Mouse (Mus musculus) adrenal gland, adult 8-10 months (tissue): Measurements from ENCODE around the gene Tango6. TPM values are rescaled to one million over a fixed set of nuclear protein-coding genes. Genes with fewer than 3 reads are reported as not detected.
"Not testable (repeated sequence)": the region's sequence is repeated elsewhere in the genome, so short reads cannot be mapped to it uniquely, and the experiment has no call there.

ENCODE experiments used
- DNase-seq: peaks from one replicate; pipeline ENCODE4 v3.0.0; 2022
- total RNA-seq, 4 experiments: library from RNA; stranded (reverse); gene quantifications; 2 replicates each; pipeline ENCODE4 v1.2.4; 2022

Tango6 gene
- total RNA-seq, 4 experiments from 2014 or later: 10.2 to 14.2 (median 12.4) TPM

DNA sequence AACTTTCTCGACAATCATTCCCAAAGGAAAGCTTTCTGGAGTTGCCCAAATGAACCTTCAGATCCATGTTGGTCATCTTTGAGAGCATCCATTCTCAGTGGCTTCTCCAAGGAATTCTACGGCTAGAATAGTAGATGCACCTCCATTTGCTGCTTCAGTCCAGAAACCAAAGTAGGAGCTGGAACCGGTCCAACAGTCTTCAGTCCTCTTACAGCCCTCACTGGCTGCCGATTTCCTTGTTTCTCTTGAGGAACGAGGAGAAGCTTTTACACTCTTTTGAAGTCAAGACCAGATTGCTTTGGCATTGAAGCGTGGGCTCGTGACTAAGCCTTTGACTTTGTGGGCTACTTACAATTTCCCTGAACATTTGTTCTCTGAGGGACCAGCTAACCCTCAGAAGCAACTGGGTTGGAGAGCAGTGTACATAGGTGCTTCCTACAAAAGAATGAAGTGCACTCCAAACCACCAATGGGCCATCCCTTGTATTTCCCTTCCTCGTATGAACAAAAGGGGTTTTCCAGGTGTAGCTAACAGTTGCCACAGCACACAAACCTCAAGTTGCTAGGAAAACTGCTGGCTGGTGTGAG lies 197.3 kb downstream of the Tango6 start:
- DNase-seq: no peak

GRCm38 (mm10) chr8:106884094-106884493 lies 201.2 kb downstream of the Tango6 start:
- DNase-seq: not testable (repeated sequence)

DNA sequence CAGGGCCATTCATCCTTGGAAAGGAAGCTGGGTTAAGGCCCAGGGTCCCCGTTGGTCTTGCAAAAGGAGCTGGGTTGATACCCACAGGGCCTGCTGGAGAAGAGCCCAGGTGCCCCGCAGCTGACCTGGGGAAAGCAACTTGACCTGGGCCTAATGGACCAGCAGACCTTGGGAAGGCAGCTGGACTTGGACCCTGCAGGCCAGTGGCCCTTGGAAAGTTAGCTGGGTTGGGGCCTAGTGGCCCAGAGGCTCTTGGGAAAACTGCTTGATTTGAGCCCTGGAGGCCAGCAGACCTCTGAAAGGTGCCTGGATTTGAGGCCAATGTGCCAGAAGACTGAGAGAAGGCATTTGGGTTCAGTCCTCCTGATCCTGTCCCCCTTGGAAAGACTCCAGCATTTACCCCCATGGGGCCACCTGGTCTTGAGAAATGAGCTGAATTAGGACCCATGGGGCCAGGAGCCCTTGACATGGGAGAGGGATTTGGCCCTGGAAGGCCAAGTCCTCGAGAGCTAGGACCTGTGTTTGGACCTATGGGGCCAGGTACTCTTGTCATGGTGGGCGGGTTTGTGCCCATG lies 202.0 kb downstream of the Tango6 start:
- DNase-seq: not testable (repeated sequence)

GRCm38 (mm10) chr8:106887336-106888189 lies 204.7 kb downstream of the Tango6 start:
- DNase-seq: peak; percentile 42

GRCm38 (mm10) chr8:106888803-106889202 lies 205.9 kb downstream of the Tango6 start:
- DNase-seq: no peak

GRCm38 (mm10) chr8:106892210-106892805 lies 209.4 kb downstream of the Tango6 start:
- DNase-seq: peak; percentile 24

GRCm38 (mm10) chr8:106892806-106893451 lies 210.1 kb downstream of the Tango6 start:
- DNase-seq: peak; percentile 25

DNA sequence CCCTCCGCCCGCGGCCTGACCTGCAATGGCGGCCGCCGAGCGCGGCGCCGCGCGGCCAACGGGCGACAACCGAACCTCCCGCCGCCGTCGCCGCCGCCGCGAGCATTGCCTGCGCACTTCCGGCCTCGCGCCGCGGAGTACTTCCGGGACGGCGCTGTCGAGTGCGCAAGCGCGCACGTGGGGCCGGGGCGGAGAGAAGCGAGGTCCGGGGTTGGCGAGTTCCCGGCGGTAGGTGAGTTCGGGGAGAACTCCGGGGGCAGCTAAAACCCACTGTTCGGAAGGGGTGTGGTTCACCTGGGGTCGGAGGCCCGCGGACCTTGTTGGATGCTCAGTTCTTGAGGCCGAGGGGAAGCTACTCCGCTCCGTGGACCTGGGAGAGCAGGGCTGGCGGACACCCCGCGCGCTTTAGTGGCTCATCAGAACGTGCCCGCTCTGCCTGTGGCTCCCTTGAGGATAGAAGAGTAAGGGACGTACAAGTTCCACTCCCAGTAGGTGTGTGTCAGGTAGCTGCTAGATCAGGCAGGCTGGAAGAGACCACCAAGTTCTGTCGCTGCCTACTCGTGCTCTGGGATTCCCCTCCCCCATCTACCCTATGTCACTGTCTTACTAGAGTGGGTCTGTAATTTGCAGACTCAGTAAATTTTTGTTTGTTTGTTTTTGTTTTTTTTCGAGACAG lies 210.8 kb downstream of the Tango6 start, which contains the start of gene Utp4:
Gene Utp4 (plus strand): TSS at position 156 of the 676 bp plus-strand sequence.
- DNase-seq: peak; percentile 75

DNA sequence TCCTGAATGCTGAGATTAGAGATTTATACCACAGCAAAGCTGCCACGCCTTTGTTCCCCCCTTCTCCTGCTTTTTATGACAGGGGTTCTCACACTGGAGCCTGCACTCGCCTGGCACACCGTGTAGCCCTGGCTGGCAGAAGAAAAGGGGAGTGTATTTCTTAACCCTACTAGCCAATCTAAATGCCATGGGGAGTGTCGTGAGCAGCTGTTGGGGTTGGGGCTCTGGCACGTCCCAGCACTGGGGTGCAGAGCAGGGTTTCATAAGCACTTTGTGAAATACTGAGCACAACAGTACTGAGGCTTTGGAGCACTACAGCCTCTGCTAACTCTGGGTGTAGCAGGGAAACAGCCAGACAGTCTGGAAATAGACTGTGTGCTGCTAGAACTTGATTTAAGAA lies 216.6 kb downstream of the Tango6 start:
- DNase-seq: no peak

Other genes with a start within 250 kb of the Tango6 start
- not detected for gene 6030452D12Rik, start 182.5 kb upstream of the Tango6 start, total RNA-seq
- under 1 TPM; 0.35 to 0.81 (median 0.55) TPM for gene Cdh3, start 172.2 kb upstream of the Tango6 start, total RNA-seq
- gene Gm10073, start 109.6 kb upstream of the Tango6 start, total RNA-seq: 100 to 1,000 TPM; 129 to 165 (median 142) TPM
- gene Cdh1, start 79.7 kb upstream of the Tango6 start, total RNA-seq: under 1 TPM; 0.06 to 0.38 (median 0.21) TPM
- under 1 TPM; 0.14 to 0.62 (median 0.56) TPM for gene Has3, start 187.2 kb downstream of the Tango6 start, total RNA-seq
- 10 to 100 TPM; 38.8 to 43.1 (median 42.6) TPM for gene Utp4, start 210.6 kb downstream of the Tango6 start, total RNA-seq